In the genomic region with DNA sequence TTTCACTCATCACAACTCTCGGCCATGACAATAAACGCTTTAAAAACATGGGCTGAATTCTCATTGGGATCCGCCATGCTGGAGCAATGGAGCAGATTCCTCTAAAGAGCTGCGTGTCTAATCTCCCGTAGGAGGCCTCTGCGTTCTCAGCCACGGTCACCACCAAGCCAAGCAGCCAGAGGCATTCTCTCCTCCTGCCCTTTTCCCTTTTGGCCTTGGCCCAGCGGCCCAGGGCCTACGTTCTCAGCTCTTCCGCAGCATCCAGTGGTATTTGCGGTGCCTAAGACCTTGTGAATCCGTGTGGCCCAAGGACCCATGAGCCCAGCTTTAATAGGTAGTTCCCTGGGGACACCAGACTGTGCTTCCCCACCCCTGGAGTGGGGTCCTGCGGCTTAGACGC, we compare ENCODE assay signal across 12 mouse cellular contexts.
"Had no signal": no experiment of that assay in that cellular context is flagged by ENCODE, and none has a peak within 500 bp of the region (broad histone marks: within the 10 kb centered on the region; RNA-seq: fewer than 3 reads in every experiment).

No protein-coding gene starts in this region.

- H3K27me3 ChIP-seq: liver, embryonic 13.5 days; midbrain, embryonic 12.5 days; midbrain, embryonic 15.5 days had no signal

- DNase-seq: kidney, adult 18-20 months; kidney, adult 9 months; kidney, postnatal 14 days; liver, embryonic 13.5 days; lung, adult 2 months; lung, postnatal 14 days; lung, postnatal 4 days; thymus, adult 18-20 months; thymus, postnatal 4 days had no signal

- H3K36me3 ChIP-seq: liver, embryonic 13.5 days; midbrain, embryonic 12.5 days; midbrain, embryonic 15.5 days had no signal

- H3K4me3 ChIP-seq: liver, embryonic 13.5 days; midbrain, embryonic 12.5 days; midbrain, embryonic 15.5 days; myocyte had no signal

- H3K27ac ChIP-seq: liver, embryonic 13.5 days; midbrain, embryonic 12.5 days; midbrain, embryonic 15.5 days had no signal
